In genomic region chr11:6001981-6002649, GRCm38 (mm10) we compare ENCODE assay signal across 11 mouse cellular contexts. TPM values are rescaled to one million over a fixed set of nuclear protein-coding genes. Genes with fewer than 3 reads are reported as not detected.
A peak's percentile ranks its signal among the peaks of the same experiment; 100 is the strongest.
DNase-seq lines count a peak whose midpoint lies in the region; ATAC-seq lines count a peak whose summit lies in the region.
"Had no signal": no experiment of that assay in that cellular context is flagged by ENCODE, and none has a peak within 500 bp of the region (broad histone marks: within the 10 kb centered on the region; RNA-seq: fewer than 3 reads in every experiment).

No protein-coding gene starts in this region.

- H3K9me3 ChIP-seq in intestine, embryonic 16.5 days (ENCODE audit: control insufficient read depth, low read length): no peaks in the 10 kb centered on the region
- H3K9me3 ChIP-seq in forebrain, embryonic 16.5 days (ENCODE audit: control insufficient read depth, low read length): no peaks in the 10 kb centered on the region
- no peaks in the 10 kb centered on the region for H3K9me3 ChIP-seq in forebrain, embryonic 15.5 days
- H3K9me3 ChIP-seq: embryonic facial prominence, embryonic 15.5 days; neural tube, embryonic 15.5 days had no signal

- H3K36me3 ChIP-seq in intestine, embryonic 16.5 days (ENCODE audit: control insufficient read depth, insufficient read depth, low read length): no peaks in the 10 kb centered on the region
- no peaks in the 10 kb centered on the region; the same call in 1 of the 2 replicates for H3K36me3 ChIP-seq in forebrain, embryonic 16.5 days (ENCODE audit: control insufficient read depth, insufficient read depth)
- no peaks in the 10 kb centered on the region for H3K36me3 ChIP-seq in forebrain, embryonic 15.5 days
- H3K36me3 ChIP-seq: embryonic facial prominence, embryonic 15.5 days had no signal

- H3K4me3 ChIP-seq in intestine, embryonic 16.5 days (ENCODE audit: low read length): no peak overlapping the region
- no peak overlapping the region for H3K4me3 ChIP-seq in forebrain, embryonic 16.5 days (replicated peaks; ENCODE audit: low read length)
- no peak overlapping the region for H3K4me3 ChIP-seq in forebrain, embryonic 15.5 days
- H3K4me3 ChIP-seq: embryonic facial prominence, embryonic 15.5 days; neural tube, embryonic 15.5 days had no signal

- H3K4me2 ChIP-seq in intestine, embryonic 16.5 days (ENCODE audit: low read depth, low read length): no peak overlapping the region
- no peak overlapping the region for H3K4me2 ChIP-seq in forebrain, embryonic 16.5 days (ENCODE audit: low read length)
- no peak overlapping the region for H3K4me2 ChIP-seq in forebrain, embryonic 15.5 days (replicated peaks)
- H3K4me2 ChIP-seq: embryonic facial prominence, embryonic 15.5 days; neural tube, embryonic 15.5 days had no signal

- peak overlapping the region; percentile 24 for H3K9ac ChIP-seq in intestine, embryonic 16.5 days (ENCODE audit: low read depth, low read length)
- no peak overlapping the region for H3K9ac ChIP-seq in forebrain, embryonic 16.5 days (replicated peaks; ENCODE audit: low read depth, low read length)
- no peak overlapping the region for H3K9ac ChIP-seq in forebrain, embryonic 15.5 days (replicated peaks)
- H3K9ac ChIP-seq: embryonic facial prominence, embryonic 15.5 days; neural tube, embryonic 15.5 days had no signal

- H3K27me3 ChIP-seq in intestine, embryonic 16.5 days (replicated peaks; ENCODE audit: control insufficient read depth, insufficient read depth, low read length): no peaks in the 10 kb centered on the region
- no peaks in the 10 kb centered on the region for H3K27me3 ChIP-seq in forebrain, embryonic 16.5 days (replicated peaks; ENCODE audit: control insufficient read depth, insufficient read depth, low read length)
- H3K27me3 ChIP-seq in forebrain, embryonic 15.5 days: no peaks in the 10 kb centered on the region

- DNase-seq in heart, adult 18-20 months: peak; percentile 29 to 45
- DNase-seq in heart, adult 9 months (ENCODE audit: low spot score in 2 of 2): no peak
- peak; percentile 24 for DNase-seq in CD4-positive helper T cell, adult 2 months (ENCODE audit: low read depth, low spot score)
- peak; percentile 70 for DNase-seq in cerebellum, adult 8-10 months

- ATAC-seq in intestine, embryonic 16.5 days: peak; percentile 62
- ATAC-seq in forebrain, embryonic 16.5 days: no peak
- no peak for ATAC-seq in forebrain, embryonic 15.5 days (replicated peaks)
- no peak for ATAC-seq in granulocyte monocyte progenitor cell, adult 5-6 weeks (replicated peaks; ENCODE audit: poor library complexity, severe bottlenecking)

- WGBS in intestine, embryonic 16.5 days: 69% methylated on average over 9 of the region's 9 CpGs
- WGBS in forebrain, embryonic 16.5 days: 77% methylated on average over 9 of the region's 9 CpGs
- WGBS in forebrain, embryonic 15.5 days: 78% methylated on average over 9 of the region's 9 CpGs

- H3K4me1 ChIP-seq in intestine, embryonic 16.5 days (ENCODE audit: control insufficient read depth, insufficient read depth, low read length): peaks cover 48% of the 10 kb centered on the region
- peaks cover 20% of the 10 kb centered on the region for H3K4me1 ChIP-seq in forebrain, embryonic 16.5 days (replicated peaks; ENCODE audit: control insufficient read depth, insufficient read depth, low read length)
- peaks cover 23% of the 10 kb centered on the region for H3K4me1 ChIP-seq in forebrain, embryonic 15.5 days

- H3K27ac ChIP-seq in intestine, embryonic 16.5 days (ENCODE audit: low read length): peak overlapping the region; percentile 73
- H3K27ac ChIP-seq in forebrain, embryonic 16.5 days (ENCODE audit: low read length): no peak overlapping the region
- H3K27ac ChIP-seq in forebrain, embryonic 15.5 days (replicated peaks): no peak overlapping the region; the same call in 1 of the 2 replicates
- H3K27ac ChIP-seq: embryonic facial prominence, embryonic 15.5 days; neural tube, embryonic 15.5 days had no signal

RNA-seq across cellular contexts. Expression of gene Ykt6, which starts 46.6 kb away (rescaled TPM):
- total RNA-seq in heart, adult 18-20 months (2021): 10 to 100 TPM; 59.5 to 71.5 TPM
- 57.7 and 58.6 TPM in 2 replicates for polyA plus RNA-seq in intestine, embryonic 16.5 days (2015; fragmentation: Nextera tagmentation; extraction: Ambion mirVana)
- 93.4 and 111 TPM in 2 replicates for polyA plus RNA-seq in forebrain, embryonic 16.5 days (2015; fragmentation: Nextera tagmentation; extraction: Ambion mirVana)
- 86.0 and 95.9 TPM in 2 replicates for polyA plus RNA-seq in forebrain, embryonic 15.5 days (2015; fragmentation: Nextera tagmentation; extraction: Ambion mirVana)
- total RNA-seq in granulocyte monocyte progenitor cell, adult 5-6 weeks (2014; fragmentation: Nextera tagmentation): 47.8 and 48.4 TPM in 2 replicates
- 44.1 and 45.2 TPM in 2 replicates for total RNA-seq in granulocyte monocyte progenitor cell, adult 5-6 weeks (2017)

RNA-seq across cellular contexts. Expression of gene Gck, which starts 52.2 kb away (rescaled TPM):
- total RNA-seq in heart, adult 18-20 months (2021): 10 to 100 TPM; 15.4 to 18.5 TPM
- polyA plus RNA-seq in intestine, embryonic 16.5 days (2015; fragmentation: Nextera tagmentation; extraction: Ambion mirVana): 2.4 and 2.9 TPM in 2 replicates
- polyA plus RNA-seq in forebrain, embryonic 16.5 days (2015; fragmentation: Nextera tagmentation; extraction: Ambion mirVana): 5.5 and 8.2 TPM in 2 replicates
- 6.8 and 7.7 TPM in 2 replicates for polyA plus RNA-seq in forebrain, embryonic 15.5 days (2015; fragmentation: Nextera tagmentation; extraction: Ambion mirVana)
- not detected in 2 replicates for total RNA-seq in granulocyte monocyte progenitor cell, adult 5-6 weeks (2014; fragmentation: Nextera tagmentation)
- total RNA-seq in granulocyte monocyte progenitor cell, adult 5-6 weeks (2017): not detected in 2 replicates
- total RNA-seq: megakaryocyte, adult 5-6 weeks had no signal

Comparison
In these comparisons a context has a peak if more than half of its experiments do, and no peak if none do; other contexts are left out.
1. DNase-seq: peak in heart, adult 18-20 months (2 of 2), CD4-positive helper T cell, adult 2 months (single experiment) and cerebellum, adult 8-10 months (single experiment); none in heart, adult 9 months (0 of 2).